8 mouse cellular contexts compared by ENCODE assay signal in genomic region chr10:120707771-120708750, GRCm38 (mm10).
A peak's percentile ranks its signal among the peaks of the same experiment; 100 is the strongest.
DNase-seq lines count a peak whose midpoint lies in the region; ATAC-seq and TF ChIP-seq lines count a peak whose summit lies in the region.

No protein-coding gene starts in this region.

- H3K9ac ChIP-seq in midbrain, postnatal 0 days (replicated peaks; ENCODE audit: low read length, poor library complexity, severe bottlenecking), result no peak overlapping the region
- no peak overlapping the region for H3K9ac ChIP-seq in forebrain, embryonic 14.5 days (ENCODE audit: low read length)
- no peak overlapping the region for H3K9ac ChIP-seq in limb, embryonic 15.5 days
- no peak overlapping the region for H3K9ac ChIP-seq in neural tube, embryonic 12.5 days

- H3K36me3 ChIP-seq in midbrain, embryonic 10.5 days, result no peaks in the 10 kb centered on the region
- no peaks in the 10 kb centered on the region for H3K36me3 ChIP-seq in midbrain, postnatal 0 days (ENCODE audit: insufficient read depth, low read length)
- no peaks in the 10 kb centered on the region for H3K36me3 ChIP-seq in forebrain, embryonic 14.5 days (ENCODE audit: control insufficient read depth, insufficient read depth, low read length)
- no peaks in the 10 kb centered on the region for H3K36me3 ChIP-seq in limb, embryonic 15.5 days
- H3K36me3 ChIP-seq in neural tube, embryonic 12.5 days, result no peaks in the 10 kb centered on the region

- DNase-seq in midbrain, embryonic 10.5 days (ENCODE audit: low spot score), result peak; percentile 74
- DNase-seq in midbrain, postnatal 0 days (ENCODE audit: low spot score), result no peak
- DNase-seq in forebrain, embryonic 14.5 days (ENCODE audit: low spot score), result peak; percentile 18
- DNase-seq in natural killer cell, adult 2 months (ENCODE audit: low spot score in 2 of 2), result no peak
- no peak for DNase-seq in gastrocnemius, postnatal 25 days
- DNase-seq in layer of hippocampus, adult 11-12 months (ENCODE audit: low spot score), result no peak

- H3K9me3 ChIP-seq in midbrain, embryonic 10.5 days (replicated peaks), result no peaks in the 10 kb centered on the region
- H3K9me3 ChIP-seq in midbrain, postnatal 0 days (ENCODE audit: low read length), result no peaks in the 10 kb centered on the region
- no peaks in the 10 kb centered on the region for H3K9me3 ChIP-seq in forebrain, embryonic 14.5 days (replicated peaks; ENCODE audit: control insufficient read depth, low read length)
- H3K9me3 ChIP-seq in limb, embryonic 15.5 days, result no peaks in the 10 kb centered on the region
- H3K9me3 ChIP-seq in neural tube, embryonic 12.5 days, result no peaks in the 10 kb centered on the region

- no peak for TF ChIP-seq CTCF in midbrain, postnatal 0 days (IDR thresholded peaks at IDR 0.05)

- H3K4me3 ChIP-seq in midbrain, embryonic 10.5 days, result peak overlapping the region; percentile 12; the same call in 1 of the 2 replicates
- no peak overlapping the region for H3K4me3 ChIP-seq in midbrain, postnatal 0 days (ENCODE audit: low read depth, low read length)
- H3K4me3 ChIP-seq in forebrain, embryonic 14.5 days (ENCODE audit: low read depth, low read length), result no peak overlapping the region
- no peak overlapping the region for H3K4me3 ChIP-seq in limb, embryonic 15.5 days
- H3K4me3 ChIP-seq in neural tube, embryonic 12.5 days, result no peak overlapping the region; the same call in 1 of the 2 replicates

- 14% methylated on average over 20 of the region's 20 CpGs for WGBS in midbrain, embryonic 10.5 days
- 36% methylated on average over 20 of the region's 20 CpGs for WGBS in midbrain, postnatal 0 days
- WGBS in forebrain, embryonic 14.5 days, result 34% methylated on average over 20 of the region's 20 CpGs
- WGBS in limb, embryonic 15.5 days, result 34% methylated on average over 20 of the region's 20 CpGs
- WGBS in neural tube, embryonic 12.5 days, result 25% methylated on average over 20 of the region's 20 CpGs

- no peak overlapping the region for H3K4me2 ChIP-seq in midbrain, postnatal 0 days (ENCODE audit: low read depth, low read length, poor library complexity, severe bottlenecking)
- H3K4me2 ChIP-seq in forebrain, embryonic 14.5 days (ENCODE audit: low read length), result peak overlapping the region; percentile 29; the same call in 1 of the 2 replicates
- 0 out of 2 replicates have a peak overlapping the region, but pooled peaks have one; percentile 10 for H3K4me2 ChIP-seq in limb, embryonic 15.5 days
- H3K4me2 ChIP-seq in neural tube, embryonic 12.5 days (replicated peaks), result peak overlapping the region; percentile 39

- peaks cover 34% of the 10 kb centered on the region for H3K4me1 ChIP-seq in midbrain, embryonic 10.5 days
- 0 out of 2 replicates have a peak, but pooled peaks cover 5% of the 10 kb centered on the region for H3K4me1 ChIP-seq in midbrain, postnatal 0 days (ENCODE audit: insufficient read depth, low read length)
- H3K4me1 ChIP-seq in forebrain, embryonic 14.5 days (ENCODE audit: control insufficient read depth, insufficient read depth, low read length), result peaks cover 6% of the 10 kb centered on the region; the same call in 1 of the 2 replicates
- H3K4me1 ChIP-seq in limb, embryonic 15.5 days, result peaks cover 26% of the 10 kb centered on the region
- H3K4me1 ChIP-seq in neural tube, embryonic 12.5 days, result peaks cover 13% of the 10 kb centered on the region

- H3K27ac ChIP-seq in midbrain, embryonic 10.5 days (replicated peaks), result peak overlapping the region; percentile 86
- H3K27ac ChIP-seq in midbrain, postnatal 0 days (ENCODE audit: low read depth, low read length), result no peak overlapping the region
- H3K27ac ChIP-seq in forebrain, embryonic 14.5 days (ENCODE audit: low read depth, low read length), result no peak overlapping the region
- no peak overlapping the region for H3K27ac ChIP-seq in limb, embryonic 15.5 days
- 0 out of 2 replicates have a peak overlapping the region, but pooled peaks have one; percentile 27 for H3K27ac ChIP-seq in neural tube, embryonic 12.5 days

- no peak for ATAC-seq in midbrain, postnatal 0 days (ENCODE audit: low FRiP score)
- ATAC-seq in forebrain, embryonic 14.5 days, result peak; percentile 10; the same call in 1 of the 2 replicates
- ATAC-seq in limb, embryonic 15.5 days (ENCODE audit: insufficient number of reproducible peaks, low FRiP score, low TSS enrichment, low read depth), result peak; percentile 44; the same call in 1 of the 2 replicates
- ATAC-seq in neural tube, embryonic 12.5 days (ENCODE audit: low FRiP score, low read depth), result 0 out of 2 replicates have a peak, but pooled peaks have one; percentile 29

- no peaks in the 10 kb centered on the region for H3K27me3 ChIP-seq in midbrain, embryonic 10.5 days (ENCODE audit: low read depth, poor library complexity, severe bottlenecking)
- no peaks in the 10 kb centered on the region for H3K27me3 ChIP-seq in midbrain, postnatal 0 days (ENCODE audit: insufficient read depth, low read length)
- no peaks in the 10 kb centered on the region for H3K27me3 ChIP-seq in forebrain, embryonic 14.5 days (replicated peaks; ENCODE audit: control insufficient read depth, insufficient read depth, low read length)
- H3K27me3 ChIP-seq in limb, embryonic 15.5 days, result no peaks in the 10 kb centered on the region
- H3K27me3 ChIP-seq in neural tube, embryonic 12.5 days (replicated peaks), result no peaks in the 10 kb centered on the region

Comparison
In these comparisons a context has a peak if more than half of its experiments do, and no peak if none do; other contexts are left out.
1. DNase-seq: peak in midbrain, embryonic 10.5 days (single experiment) and forebrain, embryonic 14.5 days (single experiment); none in midbrain, postnatal 0 days (single experiment), natural killer cell, adult 2 months (0 of 2), gastrocnemius, postnatal 25 days (single experiment) and layer of hippocampus, adult 11-12 months (single experiment).
2. H3K27ac ChIP-seq: peak in midbrain, embryonic 10.5 days (single experiment) and neural tube, embryonic 12.5 days (single experiment); none in midbrain, postnatal 0 days (single experiment), forebrain, embryonic 14.5 days (single experiment) and limb, embryonic 15.5 days (single experiment).